Mouse (Mus musculus) lung, embryonic 14.5 days (tissue): Measurements from ENCODE around the gene Wwox. TPM values are rescaled to one million over a fixed set of nuclear protein-coding genes. Genes with fewer than 3 reads are reported as not detected.

Experiments used
- ATAC-seq: fragments of 200-750 bp; cut with Nextera tagmentation; 2 replicates; pipeline ENCODE4 v1.8.0; 2017; ENCODE audit warnings: mild to moderate bottlenecking, moderate TSS enrichment, moderate library complexity; ENCODE audit not compliant: insufficient read depth
- DNase-seq: peaks from one replicate; pipeline ENCODE4 v3.0.0-alpha.2; 2015
- H3K27ac ChIP-seq: fragments of 300-500 bp; sonication (generic); 2 replicates; pipeline ENCODE4 v1.5.1; 2014; ENCODE audit warnings: low read depth, mild to moderate bottlenecking, moderate library complexity
- H3K27me3 ChIP-seq: fragments of 300-500 bp; sonication (generic); 2 replicates; pipeline ENCODE4 v1.6.1; 2014; ENCODE audit warnings: low read length, control low read depth; ENCODE audit not compliant: insufficient read depth
- H3K36me3 ChIP-seq: fragments of 300-500 bp; sonication (generic); 2 replicates; pipeline ENCODE4 v1.6.1; 2014; ENCODE audit warnings: control low read depth; ENCODE audit not compliant: insufficient read depth
- H3K4me1 ChIP-seq: fragments of 300-500 bp; sonication (generic); 2 replicates; pipeline ENCODE4 v1.6.1; 2014; ENCODE audit warnings: antibody characterized with exemption, control low read depth; ENCODE audit not compliant: insufficient read depth
- H3K4me2 ChIP-seq: fragments of 300-500 bp; sonication (generic); 2 replicates; pipeline ENCODE4 v1.6.1; 2014; ENCODE audit warnings: mild to moderate bottlenecking
- H3K4me3 ChIP-seq: fragments of 300-500 bp; sonication (generic); 2 replicates; pipeline ENCODE4 v1.5.1; 2014; ENCODE audit warnings: low read depth, low read length
- H3K9ac ChIP-seq: fragments of 300-500 bp; sonication (generic); 2 replicates; pipeline ENCODE4 v1.6.1; 2014
- H3K9me3 ChIP-seq: fragments of 300-500 bp; sonication (generic); 2 replicates; pipeline ENCODE4 v1.6.1; 2016; ENCODE audit warnings: low read depth, low read length, control low read depth
- CTCF ChIP-seq: IDR thresholded peaks from 2 replicates; pipeline ENCODE4 v1.5.1; 2016; ENCODE audit warnings: antibody characterized with exemption, low read depth
- WGBS: fragments of 180-500 bp; shearing (Covaris S2); extraction: QIAGEN DNeasy Blood & Tissue Kit; methylation state at CpG from one replicate; pipeline ENCODE4 v1.1.7; 2014; 5-methylcytosine and 5-hydroxymethylcytosine counted together
- polyA plus RNA-seq: library from polyadenylated mRNA; unstranded; fragments of >200 nt; fragmentation: Nextera tagmentation; extraction: Ambion mirVana; gene quantifications from 2 replicates; pipeline ENCODE4 v1.2.1, GENCODE M21; 2014

The Wwox gene
- polyA plus RNA-seq, 1 experiment from 2014 or later, result 16.1 TPM

DNA sequence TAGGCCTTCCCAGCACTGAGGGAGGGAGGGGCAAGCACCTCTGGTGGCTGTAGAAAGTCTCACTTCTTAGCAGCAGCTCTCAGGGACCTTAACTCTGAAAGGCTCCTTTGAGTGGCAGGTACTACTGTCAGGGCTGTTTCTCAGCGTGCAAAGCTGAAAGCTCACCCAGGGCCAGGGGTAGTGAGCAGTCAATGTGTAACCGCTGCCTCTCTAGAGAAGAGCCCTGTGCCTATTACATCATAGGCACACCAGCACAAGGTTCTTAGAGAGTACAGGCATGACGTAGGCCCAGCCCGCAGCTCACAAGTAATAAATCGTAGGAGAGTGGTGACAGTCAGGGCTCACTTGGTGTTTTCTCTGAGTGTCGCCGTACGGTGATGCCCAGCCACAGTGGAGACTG lies 545.0 kb downstream of the Wwox start:
- Histone ChIP-seq H3K9ac (no peak overlapping the region), H3K27me3 (no peaks in the 10 kb centered on the region), H3K36me3 (no peaks in the 10 kb centered on the region), H3K4me3 (no peak overlapping the region), H3K27ac (no peak overlapping the region), H3K4me1 (no peaks in the 10 kb centered on the region), H3K9me3 (no peaks in the 10 kb centered on the region), H3K4me2 (no peak overlapping the region)
- WGBS, result 69% methylated on average over 8 of the region's 8 CpGs
- DNase-seq (no peak), ATAC-seq (no peak)
- no peak for TF ChIP-seq CTCF

DNA sequence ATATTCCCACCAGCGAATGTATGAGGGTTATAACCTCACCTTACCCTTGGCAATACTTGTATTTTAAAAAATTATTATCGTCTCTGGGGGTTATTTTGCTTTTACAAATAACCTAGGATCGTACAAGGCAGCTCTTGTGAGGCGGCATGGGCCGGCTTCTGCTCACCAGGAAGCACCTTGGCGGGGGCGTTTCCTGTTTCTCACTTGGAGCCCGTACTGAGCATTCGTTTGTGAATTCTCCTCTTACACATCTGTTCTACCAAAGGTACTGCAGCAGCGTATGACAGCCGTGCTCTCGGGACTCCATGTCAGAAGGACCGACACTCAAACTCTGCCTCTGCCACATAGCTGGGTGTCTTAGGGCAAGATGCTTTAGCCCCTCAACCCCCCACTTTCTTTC lies 546.5 kb downstream of the Wwox start:
- no peak overlapping the region for H3K4me3 ChIP-seq
- WGBS, result 72% methylated on average over 13 of the region's 13 CpGs
- ATAC-seq, result no peak

GRCm38 (mm10) chr8:114986971-114987370 lies 547.5 kb downstream of the Wwox start:
- WGBS, result 68% methylated on average over 10 of the region's 10 CpGs
- H3K4me2 ChIP-seq, result no peak overlapping the region
- DNase-seq, result peak; percentile 60
- no peaks in the 10 kb centered on the region for H3K27me3 ChIP-seq
- H3K9me3 ChIP-seq, result no peaks in the 10 kb centered on the region
- H3K4me1 ChIP-seq, result no peaks in the 10 kb centered on the region
- no peaks in the 10 kb centered on the region for H3K36me3 ChIP-seq
- no peak overlapping the region for H3K27ac ChIP-seq
- no peak overlapping the region for H3K4me3 ChIP-seq
- no peak overlapping the region for H3K9ac ChIP-seq
- no peak for TF ChIP-seq CTCF
- ATAC-seq, result no peak

More for the DNA sequence above, 546.5 kb downstream of the Wwox start:
- Histone ChIP-seq H3K9ac (no peak overlapping the region), H3K27me3 (no peaks in the 10 kb centered on the region), H3K9me3 (no peaks in the 10 kb centered on the region), H3K4me1 (no peaks in the 10 kb centered on the region), H3K4me2 (no peak overlapping the region), H3K36me3 (no peaks in the 10 kb centered on the region), H3K27ac (no peak overlapping the region)
- TF ChIP-seq CTCF, result no peak
- DNase-seq, result peak; percentile 55

- ATAC-seq (no peak), DNase-seq (no peak)
- Histone ChIP-seq H3K27ac (no peak overlapping the region), H3K9ac (no peak overlapping the region), H3K36me3 (no peaks in the 10 kb centered on the region), H3K27me3 (no peaks in the 10 kb centered on the region), H3K4me2 (no peak overlapping the region), H3K4me3 (no peak overlapping the region), H3K9me3 (no peaks in the 10 kb centered on the region), H3K4me1 (no peaks in the 10 kb centered on the region)
- 76% methylated on average over 13 of the region's 13 CpGs for WGBS
- TF ChIP-seq CTCF, result no peak
These were observed 551.6 kb downstream of the Wwox start for GRCm38 (mm10) chr8:114990865-114991613.

DNA sequence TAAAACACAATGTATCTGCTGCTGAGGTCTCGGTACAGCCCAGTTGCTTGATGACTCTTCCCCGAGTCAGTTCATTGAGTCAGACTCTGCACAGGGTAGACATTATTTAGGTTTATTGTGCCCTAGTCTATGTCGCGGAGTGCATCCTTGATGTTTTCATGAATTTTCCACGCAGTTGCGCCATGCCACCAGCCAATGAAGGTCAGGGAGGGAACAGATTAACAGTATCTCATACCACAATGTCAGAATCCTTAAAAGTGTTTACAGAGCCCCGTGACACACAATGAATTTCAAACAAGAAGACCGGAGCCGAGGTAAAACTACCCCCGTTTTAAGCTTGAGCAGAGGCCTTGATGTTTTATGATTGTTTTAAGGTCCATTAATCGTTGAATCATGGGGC lies 561.3 kb downstream of the Wwox start:
- ATAC-seq (no peak), DNase-seq (no peak)
- H3K4me3 ChIP-seq, result no peak overlapping the region
- TF ChIP-seq CTCF, result no peak
- no peaks in the 10 kb centered on the region; the same call in 1 of the 2 replicates for H3K4me1 ChIP-seq
- no peak overlapping the region for H3K9ac ChIP-seq
- H3K4me2 ChIP-seq, result no peak overlapping the region
- 76% methylated on average over 11 of the region's 11 CpGs for WGBS
- H3K27ac ChIP-seq, result no peak overlapping the region
- no peaks in the 10 kb centered on the region for H3K27me3 ChIP-seq
- H3K9me3 ChIP-seq, result no peaks in the 10 kb centered on the region
- H3K36me3 ChIP-seq, result no peaks in the 10 kb centered on the region

DNA sequence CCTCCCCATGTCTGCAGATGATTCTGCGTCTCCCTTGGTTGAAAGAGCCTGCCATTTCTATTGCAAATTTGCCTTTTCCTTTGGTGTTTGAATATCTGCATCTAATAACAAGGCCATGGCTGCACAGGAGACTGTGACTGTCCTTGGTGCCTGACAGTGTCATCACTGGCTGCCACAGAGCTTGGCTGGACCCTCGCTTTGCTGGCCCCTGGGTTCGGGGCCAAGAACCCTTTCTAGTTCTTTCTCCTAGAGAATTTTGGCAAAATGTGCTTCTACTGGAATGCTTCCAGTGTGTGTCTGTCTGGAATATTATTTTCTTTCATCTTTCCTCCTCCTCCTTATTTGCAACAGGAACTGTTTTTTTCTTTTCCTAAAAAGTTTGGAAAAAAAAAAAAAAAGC lies 565.6 kb downstream of the Wwox start:
- H3K4me2 ChIP-seq, result no peak overlapping the region
- no peaks in the 10 kb centered on the region for H3K9me3 ChIP-seq
- 58% methylated on average over 3 of the region's 3 CpGs for WGBS
- no peak for TF ChIP-seq CTCF
- no peak overlapping the region for H3K4me3 ChIP-seq
- ATAC-seq (no peak), DNase-seq (peak; percentile 82)
- H3K36me3 ChIP-seq, result no peaks in the 10 kb centered on the region
- peaks cover 26% of the 10 kb centered on the region for H3K4me1 ChIP-seq
- H3K9ac ChIP-seq, result no peak overlapping the region
- no peaks in the 10 kb centered on the region for H3K27me3 ChIP-seq
- H3K27ac ChIP-seq, result no peak overlapping the region

- WGBS, result 52% methylated on average over 8 of the region's 8 CpGs
- Histone ChIP-seq H3K4me3 (no peak overlapping the region), H3K4me1 (peaks cover 31% of the 10 kb centered on the region), H3K27me3 (no peaks in the 10 kb centered on the region), H3K4me2 (no peak overlapping the region), H3K9ac (no peak overlapping the region), H3K27ac (no peak overlapping the region), H3K36me3 (no peaks in the 10 kb centered on the region), H3K9me3 (no peaks in the 10 kb centered on the region)
- TF ChIP-seq CTCF, result no peak
- ATAC-seq (no peak), DNase-seq (peak; percentile 51)
These were observed 567.1 kb downstream of the Wwox start for GRCm38 (mm10) chr8:115006561-115006960.
